Mouse (Mus musculus) liver, postnatal 0 days (tissue): Measurements from ENCODE around the gene Cnot10. TPM values are rescaled to one million over a fixed set of nuclear protein-coding genes. Genes with fewer than 3 reads are reported as not detected.

Experiments used
- ATAC-seq: fragments of 200-750 bp; cut with Nextera tagmentation; 2 replicates; pipeline ENCODE4 v1.8.0; 2017; ENCODE audit warnings: mild to moderate bottlenecking, moderate library complexity
- DNase-seq: peaks from one replicate; pipeline ENCODE4 v3.0.0-alpha.2; 2016
- H3K27ac ChIP-seq: fragments of 300-500 bp; sonication (generic); 2 replicates; pipeline ENCODE4 v1.5.1; 2014; ENCODE audit warnings: antibody characterized with exemption, moderate library complexity, mild to moderate bottlenecking, low read depth
- H3K27me3 ChIP-seq: fragments of 300-500 bp; sonication (generic); 2 replicates; pipeline ENCODE4 v1.6.1; 2014; ENCODE audit warnings: low read length, control low read depth, mixed read lengths; ENCODE audit not compliant: insufficient read depth
- H3K36me3 ChIP-seq: fragments of 300-500 bp; sonication (generic); replicated peaks from 2 replicates; pipeline ENCODE4 v1.6.1; 2014; ENCODE audit warnings: mild to moderate bottlenecking, control low read depth, low read length, moderate library complexity, mixed read lengths; ENCODE audit not compliant: insufficient read depth
- H3K4me1 ChIP-seq: fragments of 300-500 bp; sonication (generic); 2 replicates; pipeline ENCODE4 v1.6.1; 2014; ENCODE audit warnings: antibody characterized with exemption, mild to moderate bottlenecking, control low read depth; ENCODE audit not compliant: insufficient read depth
- H3K4me2 ChIP-seq: fragments of 300-500 bp; sonication (generic); 2 replicates; pipeline ENCODE4 v1.6.1; 2014; ENCODE audit warnings: low read depth, mild to moderate bottlenecking, low read length, moderate library complexity, mixed read lengths
- H3K4me3 ChIP-seq: fragments of 300-500 bp; sonication (generic); 2 replicates; pipeline ENCODE4 v1.5.1; 2014; ENCODE audit warnings: low read depth, low read length
- H3K9ac ChIP-seq: fragments of 300-500 bp; sonication (generic); replicated peaks from 2 replicates; pipeline ENCODE4 v1.6.1; 2014; ENCODE audit warnings: mild to moderate bottlenecking, moderate library complexity
- H3K9me3 ChIP-seq: fragments of 300-500 bp; sonication (generic); 2 replicates; pipeline ENCODE4 v1.6.1; 2016; ENCODE audit warnings: mild to moderate bottlenecking, control low read depth, low read length, mixed read lengths
- CTCF ChIP-seq: sonication (generic); IDR thresholded peaks from 2 replicates; pipeline ENCODE4 v1.5.1; 2016; ENCODE audit warnings: antibody characterized with exemption, low read depth
- EP300 ChIP-seq: IDR thresholded peaks from 2 replicates; pipeline ENCODE4 v1.6.1; 2016; ENCODE audit warnings: antibody characterized with exemption, low read depth, mild to moderate bottlenecking
- WGBS: fragments of 180-500 bp; shearing (Covaris S2); extraction: QIAGEN DNeasy Blood & Tissue Kit; methylation state at CpG from one replicate; pipeline ENCODE4 v1.1.7; 2014; ENCODE audit not compliant: insufficient replicate concordance; 5-methylcytosine and 5-hydroxymethylcytosine counted together
- polyA plus RNA-seq: library from polyadenylated mRNA; unstranded; fragments of >200 nt; fragmentation: Nextera tagmentation; extraction: Ambion mirVana; gene quantifications from 2 replicates; pipeline ENCODE4 v1.2.1, GENCODE M21; 2015

Gene Cnot10
- polyA plus RNA-seq, 1 experiment from 2014 or later = 15.8 TPM

DNA sequence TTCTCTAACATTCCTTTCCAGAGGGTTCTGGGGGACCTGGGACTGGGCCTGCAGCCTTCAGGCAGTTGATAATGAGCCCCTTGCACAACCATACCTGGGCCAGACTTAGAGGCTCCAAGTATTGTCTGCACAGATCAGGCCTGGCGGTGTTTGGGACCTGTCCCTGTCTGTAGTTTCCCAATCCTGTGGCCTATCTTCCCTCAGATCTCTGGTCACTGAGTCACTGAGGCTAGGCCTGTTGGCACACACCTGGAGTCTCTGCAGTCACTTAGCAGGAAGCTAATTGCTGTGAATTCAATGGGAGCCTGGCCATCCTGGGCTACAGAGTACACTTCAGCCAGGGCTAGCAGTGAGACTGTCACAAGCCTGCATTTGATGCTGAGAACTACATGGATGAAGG lies 64.0 kb downstream of the Cnot10 start:
- Histone ChIP-seq H3K27me3 (no peaks in the 10 kb centered on the region), H3K9ac (no peak overlapping the region), H3K9me3 (no peaks in the 10 kb centered on the region), H3K4me1 (no peaks in the 10 kb centered on the region), H3K27ac (no peak overlapping the region), H3K36me3 (no peaks in the 10 kb centered on the region), H3K4me2 (no peak overlapping the region), H3K4me3 (no peak overlapping the region)
- 67% methylated on average over 1 of the region's 1 CpGs for WGBS
- ATAC-seq (peak; percentile 27; the same call in 1 of the 2 replicates), DNase-seq (no peak)
- TF ChIP-seq CTCF = no peak
- TF ChIP-seq EP300 = no peak

DNA sequence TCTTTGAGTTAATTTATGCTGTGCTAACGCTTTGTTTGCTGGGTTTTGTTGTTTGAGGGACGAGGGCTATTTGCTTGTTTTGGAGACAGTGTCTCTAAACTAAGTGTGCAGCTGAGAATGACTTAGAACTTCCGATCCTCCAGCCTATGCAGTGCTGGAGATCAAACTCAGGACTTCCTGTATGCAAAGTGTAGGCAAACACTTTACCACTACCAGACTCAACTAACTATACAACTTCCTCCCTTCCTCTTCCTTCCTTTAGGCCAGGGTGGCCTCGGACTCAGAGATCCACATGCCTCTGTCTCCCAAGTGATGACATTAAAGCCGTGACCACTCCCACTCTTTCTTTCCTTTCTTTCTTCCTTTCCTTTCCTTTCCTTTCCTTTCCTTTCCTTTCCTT lies 66.5 kb downstream of the Cnot10 start:
- no peaks in the 10 kb centered on the region for H3K9me3 ChIP-seq
- no peak overlapping the region for H3K27ac ChIP-seq
- ATAC-seq = no peak
- H3K4me1 ChIP-seq = no peaks in the 10 kb centered on the region
- TF ChIP-seq CTCF (no peak), EP300 (no peak)
- no peaks in the 10 kb centered on the region for H3K27me3 ChIP-seq
- WGBS = 32% methylated on average over 5 of the region's 5 CpGs
- H3K9ac ChIP-seq = no peak overlapping the region
- H3K4me3 ChIP-seq = no peak overlapping the region
- no peaks in the 10 kb centered on the region for H3K36me3 ChIP-seq
- DNase-seq = no peak
- no peak overlapping the region for H3K4me2 ChIP-seq

DNA sequence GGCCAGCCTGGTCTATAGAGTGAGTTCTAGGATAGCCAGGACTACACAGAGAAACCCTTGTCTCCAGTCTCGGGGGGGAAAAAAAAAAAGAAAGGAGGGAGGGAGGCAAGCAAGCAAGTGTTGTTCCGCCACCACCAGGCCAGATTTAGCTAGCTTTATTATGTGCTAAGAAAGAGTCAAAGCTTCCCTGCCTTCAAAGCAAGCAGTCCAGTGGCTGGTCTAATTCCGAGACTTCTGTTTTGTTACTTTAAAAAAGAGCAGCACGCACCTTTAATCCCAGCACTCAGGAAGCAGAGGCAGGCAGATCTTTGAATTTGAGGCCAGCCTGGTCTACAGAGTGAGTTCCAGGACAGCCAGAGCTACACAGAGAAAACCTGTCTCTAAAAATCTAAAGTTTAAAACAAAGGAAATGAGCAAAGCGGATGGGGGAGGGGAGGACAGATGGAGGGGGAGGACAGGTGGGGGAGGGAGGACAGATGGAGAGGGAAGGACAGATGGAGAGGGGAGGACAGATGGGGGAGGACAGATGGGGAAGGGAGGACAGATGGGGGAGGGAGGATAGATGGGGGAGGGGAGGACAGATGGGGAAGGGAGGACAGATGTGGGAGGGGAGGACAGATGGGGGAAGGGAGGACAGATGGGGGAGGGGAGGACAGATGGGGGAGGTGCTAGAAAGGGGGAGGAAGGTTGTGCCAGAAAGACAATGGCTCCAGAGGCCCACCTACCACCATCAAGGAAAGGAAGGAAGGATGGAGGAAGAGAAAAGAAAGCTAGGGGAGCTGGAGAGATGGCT lies 71.1 kb downstream of the Cnot10 start:
- TF ChIP-seq CTCF = no peak
- TF ChIP-seq EP300 = no peak
- 72% methylated on average over 5 of the region's 5 CpGs for WGBS
- no peaks in the 10 kb centered on the region for H3K36me3 ChIP-seq

DNA sequence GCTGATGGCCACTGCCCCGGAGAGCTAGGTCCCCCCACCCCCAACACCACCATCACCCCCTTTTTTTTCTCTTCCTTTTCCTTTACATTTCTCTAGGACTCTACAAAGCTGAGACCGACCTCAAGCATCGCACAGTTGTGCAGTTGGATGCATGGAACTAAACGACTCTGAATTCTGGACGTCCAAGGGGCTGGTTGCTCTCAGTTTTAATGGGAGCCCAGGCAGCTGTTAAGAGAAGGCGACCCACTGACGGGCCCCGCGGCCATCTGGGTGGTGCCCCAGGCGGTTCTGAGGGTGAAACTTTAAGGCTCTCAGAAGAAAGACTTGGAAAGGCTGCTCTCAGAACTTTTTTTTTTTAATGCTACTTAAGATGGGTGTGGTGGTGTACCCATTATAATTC lies 75.3 kb downstream of the Cnot10 start:
- DNase-seq (no peak), ATAC-seq (no peak)
- WGBS = 3% methylated on average over 10 of the region's 10 CpGs
- Histone ChIP-seq H3K4me2 (peak overlapping the region; percentile 81), H3K4me1 (no peaks in the 10 kb centered on the region), H3K36me3 (no peaks in the 10 kb centered on the region), H3K4me3 (peak overlapping the region; percentile 50), H3K27me3 (peaks cover 50% of the 10 kb centered on the region), H3K27ac (no peak overlapping the region), H3K9me3 (no peaks in the 10 kb centered on the region), H3K9ac (no peak overlapping the region)
- TF ChIP-seq EP300 (no peak), CTCF (no peak)

More for the DNA sequence above, 71.1 kb downstream of the Cnot10 start:
- H3K4me2 ChIP-seq = no peak overlapping the region
- no peaks in the 10 kb centered on the region for H3K4me1 ChIP-seq
- no peaks in the 10 kb centered on the region for H3K9me3 ChIP-seq
- H3K27ac ChIP-seq = no peak overlapping the region
- H3K4me3 ChIP-seq = no peak overlapping the region
- no peak for DNase-seq
- H3K27me3 ChIP-seq = peaks cover 11% of the 10 kb centered on the region
- ATAC-seq = no peak
- no peak overlapping the region for H3K9ac ChIP-seq

DNA sequence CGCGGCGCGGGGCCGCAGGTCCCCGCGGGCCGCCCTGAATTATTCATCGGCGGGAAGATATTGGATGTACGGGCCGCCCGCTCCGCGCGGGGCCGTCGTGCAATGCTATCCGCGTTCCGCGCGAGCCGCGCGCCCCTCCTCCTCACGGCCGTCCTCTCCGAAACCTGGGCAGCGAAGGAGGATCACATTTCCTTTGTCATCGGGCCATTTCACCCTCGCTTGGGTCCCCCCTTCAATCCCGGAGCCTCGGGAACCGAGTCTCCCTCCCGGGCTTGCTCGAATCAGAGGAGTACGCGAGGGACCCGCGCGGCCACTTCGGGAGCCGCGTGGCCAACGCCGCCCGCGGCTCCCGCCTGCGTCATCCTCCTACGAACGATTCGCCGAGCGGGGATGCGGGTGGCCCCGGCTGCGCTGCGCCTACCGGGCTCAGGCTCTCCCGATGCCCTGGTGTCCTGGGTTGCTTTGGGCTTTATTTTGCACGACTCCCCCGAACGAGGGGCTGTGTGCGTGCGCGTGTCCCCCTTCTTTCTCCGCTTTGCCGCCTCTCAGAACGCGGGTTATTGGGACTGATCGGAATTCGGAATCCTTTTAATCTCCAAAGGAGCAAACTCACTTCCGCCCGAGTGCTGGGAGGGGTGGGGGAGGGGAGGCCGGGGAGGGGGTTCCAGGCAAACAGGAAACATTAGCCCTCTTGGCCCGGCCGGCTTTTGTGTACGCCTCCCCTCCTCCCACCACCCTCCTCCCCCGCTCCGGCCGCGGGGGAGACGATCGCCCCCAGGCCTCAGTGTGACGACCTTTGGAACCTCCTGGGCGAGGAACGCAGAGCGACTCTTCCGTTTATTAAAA lies 76.0 kb downstream of the Cnot10 start, which contains the start of gene Trim71:
Gene Trim71 (minus strand): TSS at position 609 of the 846 bp plus-strand sequence.
- H3K4me1 ChIP-seq = no peaks in the 10 kb centered on the region
- H3K9me3 ChIP-seq = no peaks in the 10 kb centered on the region
- peaks cover 51% of the 10 kb centered on the region for H3K27me3 ChIP-seq
- H3K9ac ChIP-seq = no peak within 1 kb of the TSS; the same call in 1 of the 2 replicates
- peak within 1 kb of the TSS; percentile 81 for H3K4me2 ChIP-seq
- ATAC-seq = peak; percentile 29; the same call in 1 of the 2 replicates
- DNase-seq = peak; percentile 33
- H3K36me3 ChIP-seq = no peaks in the 10 kb centered on the region
- peak within 1 kb of the TSS; percentile 50 for H3K4me3 ChIP-seq
- WGBS = 2% methylated on average over 67 of the region's 91 CpGs
- TF ChIP-seq EP300 (no peak), CTCF (no peak)
- H3K27ac ChIP-seq = no peak within 1 kb of the TSS
